Mouse (Mus musculus) stomach, postnatal 0 days (tissue): ENCODE measurements around the gene Specc1. TPM values are rescaled to one million over a fixed set of nuclear protein-coding genes. Genes with fewer than 3 reads are reported as not detected.

Source experiments
- ATAC-seq: fragments of 200-750 bp; cut with Nextera tagmentation; 2 replicates; pipeline ENCODE4 v1.8.0; 2017; ENCODE audit not compliant: low FRiP score, low TSS enrichment
- DNase-seq: peaks from one replicate; pipeline ENCODE4 v3.0.0-alpha.2; 2016; ENCODE audit warnings: low spot score
- H3K27ac ChIP-seq: fragments of 300-500 bp; sonication (generic); replicated peaks from 2 replicates; pipeline ENCODE4 v1.5.1; 2014; ENCODE audit warnings: mild to moderate bottlenecking, control low read depth
- H3K27me3 ChIP-seq: fragments of 300-500 bp; sonication (generic); 2 replicates; pipeline ENCODE4 v1.6.1; 2014; ENCODE audit warnings: low read length; ENCODE audit not compliant: control insufficient read depth, insufficient read depth
- H3K36me3 ChIP-seq: fragments of 300-500 bp; sonication (generic); 2 replicates; pipeline ENCODE4 v1.6.1; 2014; ENCODE audit warnings: low read length, mixed read lengths; ENCODE audit not compliant: control insufficient read depth, insufficient read depth
- H3K4me1 ChIP-seq: fragments of 300-500 bp; sonication (generic); replicated peaks from 2 replicates; pipeline ENCODE4 v1.6.1; 2014; ENCODE audit warnings: antibody characterized with exemption; ENCODE audit not compliant: control insufficient read depth, insufficient read depth
- H3K4me2 ChIP-seq: fragments of 300-500 bp; sonication (generic); replicated peaks from 2 replicates; pipeline ENCODE4 v1.6.1; 2014; ENCODE audit warnings: low read depth, mild to moderate bottlenecking, control low read depth, moderate library complexity
- H3K4me3 ChIP-seq: fragments of 300-500 bp; sonication (generic); 2 replicates; pipeline ENCODE4 v1.5.1; 2014; ENCODE audit warnings: low read depth, low read length, control low read depth
- H3K9ac ChIP-seq: fragments of 300-500 bp; sonication (generic); 2 replicates; pipeline ENCODE4 v1.6.1; 2014; ENCODE audit warnings: mild to moderate bottlenecking, low read length, control low read depth, mixed read lengths
- H3K9me3 ChIP-seq: fragments of 300-500 bp; sonication (generic); 2 replicates; pipeline ENCODE4 v1.6.1; 2016; ENCODE audit warnings: low read length; ENCODE audit not compliant: control insufficient read depth
- CTCF ChIP-seq: IDR thresholded peaks from 2 replicates; pipeline ENCODE4 v1.5.1; 2016; ENCODE audit warnings: antibody characterized with exemption, low read depth, mild to moderate bottlenecking, moderate library complexity
- EP300 ChIP-seq: optimal IDR thresholded peaks from 2 replicates; pipeline ENCODE3; 2016; ENCODE audit warnings: antibody characterized with exemption
- WGBS: fragments of 180-500 bp; shearing (Covaris S2); extraction: QIAGEN DNeasy Blood & Tissue Kit; methylation state at CpG from one replicate; pipeline ENCODE4 v1.1.7; 2014; 5-methylcytosine and 5-hydroxymethylcytosine counted together
- polyA plus RNA-seq: library from polyadenylated mRNA; unstranded; fragments of >200 nt; fragmentation: Nextera tagmentation; extraction: Ambion mirVana; gene quantifications from 2 replicates; pipeline ENCODE4 v1.2.1, GENCODE M21; 2015

The Specc1 gene
- polyA plus RNA-seq, 1 experiment from 2014 or later: 3.2 TPM

DNA sequence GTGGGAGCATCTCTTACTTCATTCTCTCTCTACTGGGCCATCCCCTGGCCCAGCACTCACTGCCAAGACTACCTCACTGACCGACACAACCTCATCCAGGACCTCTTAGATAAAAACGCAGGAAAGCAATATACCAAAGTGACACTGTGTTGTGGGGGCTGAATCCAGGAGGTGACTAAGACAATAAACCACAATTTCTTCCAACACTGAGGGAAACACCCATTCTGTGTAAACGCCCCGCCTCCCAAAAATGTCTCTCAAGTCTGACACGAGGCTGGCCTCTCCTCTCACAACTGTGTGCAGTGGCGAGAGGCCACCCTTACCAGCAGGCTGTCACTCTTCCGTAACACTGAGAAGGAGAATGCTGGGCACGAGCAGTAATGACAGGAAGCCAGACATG is 311.8 kb downstream of the Specc1 start:
- 60% methylated on average over 8 of the region's 8 CpGs for WGBS

DNA sequence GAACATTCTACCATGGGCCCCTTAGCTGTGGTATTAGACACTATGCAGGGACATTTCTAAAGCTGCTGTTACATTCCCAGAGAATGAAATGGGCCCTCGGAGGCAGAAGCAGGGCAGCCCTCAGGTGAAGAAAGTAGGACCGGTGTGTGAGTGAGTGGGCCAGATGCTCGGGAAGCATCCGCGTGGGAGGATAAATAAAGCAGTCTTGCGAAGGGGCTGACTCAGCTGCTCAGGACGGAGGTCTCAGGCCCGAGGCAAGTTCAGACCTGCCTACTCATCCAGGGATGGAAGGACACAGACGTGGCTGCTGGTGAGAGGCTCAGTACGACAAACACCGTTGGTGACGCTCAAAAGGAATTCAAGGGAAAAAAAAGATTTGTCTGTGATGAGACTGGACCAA is 312.5 kb downstream of the Specc1 start:
- TF ChIP-seq EP300: no peak
- no peak for TF ChIP-seq CTCF
- Histone ChIP-seq H3K27me3 (no peaks in the 10 kb centered on the region), H3K36me3 (0 out of 2 replicates have a peak, but pooled peaks cover 3% of the 10 kb centered on the region), H3K9me3 (no peaks in the 10 kb centered on the region), H3K4me3 (no peak overlapping the region), H3K4me1 (0 out of 2 replicates have a peak, but pooled peaks cover 2% of the 10 kb centered on the region), H3K9ac (no peak overlapping the region), H3K4me2 (no peak overlapping the region), H3K27ac (no peak overlapping the region)
- WGBS: 59% methylated on average over 12 of the region's 12 CpGs
- DNase-seq (no peak), ATAC-seq (no peak)

More for the DNA sequence above, 311.8 kb downstream of the Specc1 start:
- ATAC-seq (no peak), DNase-seq (no peak)
- Histone ChIP-seq H3K27ac (no peak overlapping the region), H3K9ac (no peak overlapping the region), H3K27me3 (no peaks in the 10 kb centered on the region), H3K36me3 (0 out of 2 replicates have a peak, but pooled peaks cover 3% of the 10 kb centered on the region), H3K4me3 (no peak overlapping the region), H3K9me3 (no peaks in the 10 kb centered on the region), H3K4me2 (no peak overlapping the region), H3K4me1 (0 out of 2 replicates have a peak, but pooled peaks cover 2% of the 10 kb centered on the region)
- TF ChIP-seq EP300 (no peak), CTCF (no peak)

DNA sequence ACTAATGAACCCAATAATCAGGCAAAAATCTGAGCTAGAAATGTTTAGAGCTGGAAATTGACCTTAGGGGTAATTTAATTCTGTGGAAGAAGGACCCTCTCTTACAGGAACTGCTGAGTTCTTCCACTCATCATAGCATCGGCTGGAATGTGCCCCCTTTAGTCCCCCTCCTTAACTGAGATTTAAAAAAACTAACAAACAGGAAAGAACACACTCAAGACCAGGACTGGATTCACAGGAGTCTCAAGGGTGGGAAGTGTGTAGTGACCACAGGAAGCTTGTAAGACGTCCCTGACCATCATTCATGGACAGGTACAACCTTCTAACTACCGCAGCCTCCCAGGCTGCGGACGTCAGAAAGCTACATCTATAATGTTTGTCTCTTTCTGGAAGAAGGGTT is 314.3 kb downstream of the Specc1 start:
- no peak overlapping the region for H3K4me3 ChIP-seq
- no peak for ATAC-seq
- TF ChIP-seq CTCF (no peak), EP300 (no peak)
- H3K36me3 ChIP-seq: 0 out of 2 replicates have a peak, but pooled peaks cover 3% of the 10 kb centered on the region
- no peak overlapping the region for H3K9ac ChIP-seq
- no peak overlapping the region for H3K4me2 ChIP-seq
- H3K4me1 ChIP-seq: 0 out of 2 replicates have a peak, but pooled peaks cover 2% of the 10 kb centered on the region
- H3K27ac ChIP-seq: no peak overlapping the region
- no peaks in the 10 kb centered on the region for H3K27me3 ChIP-seq
- H3K9me3 ChIP-seq: no peaks in the 10 kb centered on the region
- no peak for DNase-seq
- WGBS: 42% methylated on average over 5 of the region's 5 CpGs

Other genes with a start within 250 kb of the Specc1 start
- 0.07 TPM in 1 of 2 replicates, not detected in the other for gene Slc5a10, start 235.9 kb upstream of the Specc1 start, polyA plus RNA-seq
- 17.4 and 17.8 TPM in 2 replicates for gene Prpsap2, start 194.7 kb upstream of the Specc1 start, polyA plus RNA-seq
- gene Ulk2, start 101.7 kb upstream of the Specc1 start, polyA plus RNA-seq: 4.9 and 5.5 TPM in 2 replicates
- gene Akap10, start 26.5 kb upstream of the Specc1 start, polyA plus RNA-seq: 7.1 and 8.1 TPM in 2 replicates